ENCODE assay signal across 8 mouse cellular contexts in genomic region chr2:27039286-27039685, GRCm38 (mm10). TPM values are rescaled to one million over a fixed set of nuclear protein-coding genes. Genes with fewer than 3 reads are reported as not detected.
DNase-seq lines count a peak whose midpoint lies in the region; ATAC-seq and TF ChIP-seq lines count a peak whose summit lies in the region.

No protein-coding gene starts in this region.

- H3K4me3 ChIP-seq in midbrain, postnatal 0 days (ENCODE audit: low read depth, low read length) = no peak overlapping the region
- H3K4me3 ChIP-seq in midbrain, embryonic 16.5 days (ENCODE audit: low read depth, low read length) = no peak overlapping the region

- H3K27me3 ChIP-seq in midbrain, postnatal 0 days (ENCODE audit: insufficient read depth, low read length) = no peaks in the 10 kb centered on the region
- no peaks in the 10 kb centered on the region for H3K27me3 ChIP-seq in midbrain, embryonic 16.5 days (ENCODE audit: control insufficient read depth, insufficient read depth, low read depth, low read length)

- peak; percentile 44 for TF ChIP-seq CTCF in midbrain, postnatal 0 days (IDR thresholded peaks at IDR 0.05)

- WGBS in midbrain, postnatal 0 days = 10% methylated on average over 1 of the region's 1 CpGs
- 0% methylated on average over 1 of the region's 1 CpGs for WGBS in midbrain, embryonic 16.5 days

- no peak overlapping the region for H3K4me2 ChIP-seq in midbrain, postnatal 0 days (ENCODE audit: low read depth, low read length, poor library complexity, severe bottlenecking)
- H3K4me2 ChIP-seq in midbrain, embryonic 16.5 days (ENCODE audit: low read length) = no peak overlapping the region

- no peaks in the 10 kb centered on the region for H3K9me3 ChIP-seq in midbrain, postnatal 0 days (ENCODE audit: low read length)
- H3K9me3 ChIP-seq in midbrain, embryonic 16.5 days (replicated peaks; ENCODE audit: control insufficient read depth, low read length, poor library complexity, severe bottlenecking) = no peaks in the 10 kb centered on the region

- ATAC-seq in midbrain, postnatal 0 days (ENCODE audit: low FRiP score) = no peak
- no peak for ATAC-seq in midbrain, embryonic 16.5 days

- H3K4me1 ChIP-seq in midbrain, postnatal 0 days (ENCODE audit: insufficient read depth, low read length) = no peaks in the 10 kb centered on the region
- H3K4me1 ChIP-seq in midbrain, embryonic 16.5 days (ENCODE audit: control insufficient read depth, insufficient read depth, low read length) = no peaks in the 10 kb centered on the region

- H3K27ac ChIP-seq in midbrain, postnatal 0 days (ENCODE audit: low read depth, low read length) = no peak overlapping the region
- no peak overlapping the region for H3K27ac ChIP-seq in midbrain, embryonic 16.5 days (ENCODE audit: low read length)

- H3K9ac ChIP-seq in midbrain, postnatal 0 days (replicated peaks; ENCODE audit: low read length, poor library complexity, severe bottlenecking) = no peak overlapping the region
- no peak overlapping the region for H3K9ac ChIP-seq in midbrain, embryonic 16.5 days (ENCODE audit: low read depth, low read length)

- peak; percentile 28 for DNase-seq in cerebellum, adult 9-11 months
- DNase-seq in cerebellum, adult 11-12 months = no peak
- DNase-seq in midbrain, postnatal 0 days (ENCODE audit: low spot score) = no peak
- DNase-seq in kidney, adult 9 months = peak; percentile 72
- peak; percentile 44 for DNase-seq in thymus, postnatal 25 days
- DNase-seq in left cerebral cortex, adult 18-20 months (ENCODE audit: low spot score in 2 of 2) = no peak
- no peak for DNase-seq in cerebellum, postnatal 36 days

- no peaks in the 10 kb centered on the region for H3K36me3 ChIP-seq in midbrain, postnatal 0 days (ENCODE audit: insufficient read depth, low read length)
- no peaks in the 10 kb centered on the region for H3K36me3 ChIP-seq in midbrain, embryonic 16.5 days (ENCODE audit: control insufficient read depth, insufficient read depth, low read length)

RNA-seq across cellular contexts. Expression of gene Slc2a6, which starts 11.5 kb away (rescaled TPM):
- 23.8 and 31.8 TPM in 2 replicates for total RNA-seq in midbrain, postnatal 0 days (2014; rRNA removed)
- polyA plus RNA-seq in midbrain, postnatal 0 days (2015; fragmentation: Nextera tagmentation; extraction: Ambion mirVana) = 14.4 and 14.8 TPM in 2 replicates
- 9.8 and 12.8 TPM in 2 replicates for polyA plus RNA-seq in midbrain, embryonic 16.5 days (2015; fragmentation: Nextera tagmentation; extraction: Ambion mirVana)
- total RNA-seq in left cerebral cortex, adult 18-20 months (2021) = 10 to 100 TPM; 21.5 to 27.5 TPM

RNA-seq across cellular contexts. Expression of gene Cacfd1, which starts 29.6 kb away (rescaled TPM):
- 52.8 and 63.0 TPM in 2 replicates for total RNA-seq in midbrain, postnatal 0 days (2014; rRNA removed)
- 97.1 and 98.8 TPM in 2 replicates for polyA plus RNA-seq in midbrain, postnatal 0 days (2015; fragmentation: Nextera tagmentation; extraction: Ambion mirVana)
- polyA plus RNA-seq in midbrain, embryonic 16.5 days (2015; fragmentation: Nextera tagmentation; extraction: Ambion mirVana) = 103 and 116 TPM in 2 replicates
- 10 to 100 TPM; 46.8 to 47.0 TPM for total RNA-seq in left cerebral cortex, adult 18-20 months (2021)

RNA-seq across cellular contexts. Expression of gene Mymk, which starts 32.7 kb away (rescaled TPM):
- 0.16 TPM in 1 of 2 replicates, not detected in the other for total RNA-seq in midbrain, postnatal 0 days (2014; rRNA removed)
- polyA plus RNA-seq in midbrain, postnatal 0 days (2015; fragmentation: Nextera tagmentation; extraction: Ambion mirVana) = 0.15 TPM in 1 of 2 replicates, not detected in the other
- 0.24 TPM in 1 of 2 replicates, not detected in the other for polyA plus RNA-seq in midbrain, embryonic 16.5 days (2015; fragmentation: Nextera tagmentation; extraction: Ambion mirVana)
- under 1 TPM; 0.52 to 1.00 TPM for total RNA-seq in left cerebral cortex, adult 18-20 months (2021)

RNA-seq across cellular contexts. Expression of gene Adamtsl2, which starts 39.9 kb away (rescaled TPM):
- total RNA-seq in midbrain, postnatal 0 days (2014; rRNA removed) = 14.3 and 17.0 TPM in 2 replicates
- polyA plus RNA-seq in midbrain, postnatal 0 days (2015; fragmentation: Nextera tagmentation; extraction: Ambion mirVana) = 7.3 and 9.3 TPM in 2 replicates
- 10.6 and 10.8 TPM in 2 replicates for polyA plus RNA-seq in midbrain, embryonic 16.5 days (2015; fragmentation: Nextera tagmentation; extraction: Ambion mirVana)
- 10 to 100 TPM; 15.5 to 21.8 TPM for total RNA-seq in left cerebral cortex, adult 18-20 months (2021)

Comparison
In these comparisons a context has a peak if more than half of its experiments do, and no peak if none do; other contexts are left out.
1. DNase-seq: peak in cerebellum, adult 9-11 months (single experiment), kidney, adult 9 months (single experiment) and thymus, postnatal 25 days (single experiment); none in cerebellum, adult 11-12 months (single experiment), midbrain, postnatal 0 days (single experiment), left cerebral cortex, adult 18-20 months (0 of 2) and cerebellum, postnatal 36 days (0 of 2).